Mouse (Mus musculus): ENCODE results near the gene Sdsl. TPM values are rescaled to one million over a fixed set of nuclear protein-coding genes. Genes with fewer than 3 reads are reported as not detected.

The Sdsl gene
- polyA plus RNA-seq (2021; fragmentation: Nextera tagmentation) = 9.4 and 12.7 TPM in 2 replicates
- long read RNA-seq, experiment 1, partial matches to known transcripts = 18 of 23 reads
- long read RNA-seq, experiment 1, other reads (novel, unspliced or antisense) = 5 of 23 reads
- long read RNA-seq, experiment 2, partial matches to known transcripts = 14 of 14 reads
- long read RNA-seq, experiment 2, other reads (novel, unspliced or antisense) = 0 of 14 reads

GRCm38 (mm10) chr5:120472770-120473169 lies at the start of gene Sdsl:
Gene Sdsl, minus strand, starts transcription at chr5:120472810.

GRCm38 (mm10) chr5:120510982-120511642 lies 38.5 kb upstream of the Sdsl start, which contains the start of gene Slc8b1:
Gene Slc8b1, plus strand, starts transcription at chr5:120511168.

GRCm38 (mm10) chr5:120503144-120503795 lies 30.7 kb upstream of the Sdsl start, which contains the start of gene Plbd2:
Gene Plbd2, minus strand, starts transcription at chr5:120503625.

GRCm38 (mm10) chr5:120476296-120476695 lies 3.7 kb upstream of the Sdsl start, which contains the start of gene Sds:
Gene Sds, plus strand, starts transcription at chr5:120476526.

GRCm38 (mm10) chr5:120431649-120432485 lies 40.7 kb downstream of the Sdsl start, which contains the start of gene Lhx5:
Gene Lhx5, plus strand, starts transcription at chr5:120431699.

Other genes starting within 250 kb of the Sdsl start
- not detected in 2 replicates for gene Lhx5, start 41.1 kb downstream of the Sdsl start, polyA plus RNA-seq (2021; fragmentation: Nextera tagmentation)
- gene Sds, start 3.7 kb upstream of the Sdsl start, polyA plus RNA-seq (2021; fragmentation: Nextera tagmentation) = 0.30 and 0.61 TPM in 2 replicates
- gene Plbd2, start 30.8 kb upstream of the Sdsl start, polyA plus RNA-seq (2021; fragmentation: Nextera tagmentation) = 15.8 and 29.7 TPM in 2 replicates
- gene Slc8b1, start 38.4 kb upstream of the Sdsl start, polyA plus RNA-seq (2021; fragmentation: Nextera tagmentation) = 2.6 and 4.2 TPM in 2 replicates
- 12.0 and 18.5 TPM in 2 replicates for gene Tpcn1, start 115.9 kb upstream of the Sdsl start, polyA plus RNA-seq (2021; fragmentation: Nextera tagmentation)
- 0.56 and 0.75 TPM in 2 replicates for gene Iqcd, start 116.2 kb upstream of the Sdsl start, polyA plus RNA-seq (2021; fragmentation: Nextera tagmentation)
- gene Rita1, start 139.8 kb upstream of the Sdsl start, polyA plus RNA-seq (2021; fragmentation: Nextera tagmentation) = 24.2 and 29.9 TPM in 2 replicates
- gene Ddx54, start 139.9 kb upstream of the Sdsl start, polyA plus RNA-seq (2021; fragmentation: Nextera tagmentation) = 17.3 and 18.3 TPM in 2 replicates
- not detected in 2 replicates for gene Cfap73, start 161.4 kb upstream of the Sdsl start, polyA plus RNA-seq (2021; fragmentation: Nextera tagmentation)
- gene Rasal1, start 176.0 kb upstream of the Sdsl start, polyA plus RNA-seq (2021; fragmentation: Nextera tagmentation) = 39.3 and 44.9 TPM in 2 replicates
- 20.8 and 24.2 TPM in 2 replicates for gene Dtx1, start 239.1 kb upstream of the Sdsl start, polyA plus RNA-seq (2021; fragmentation: Nextera tagmentation)

Measured in left cerebral cortex, adult 6 months (tissue).